Mouse (Mus musculus): ENCODE measurements at regions not wholly inside any gene's neighbourhood (a gene's known extent, or its start where the extent isn't known, plus 50 kb on each side); places are given as distances from the start of the nearest gene placed in this dataset.

DNA sequence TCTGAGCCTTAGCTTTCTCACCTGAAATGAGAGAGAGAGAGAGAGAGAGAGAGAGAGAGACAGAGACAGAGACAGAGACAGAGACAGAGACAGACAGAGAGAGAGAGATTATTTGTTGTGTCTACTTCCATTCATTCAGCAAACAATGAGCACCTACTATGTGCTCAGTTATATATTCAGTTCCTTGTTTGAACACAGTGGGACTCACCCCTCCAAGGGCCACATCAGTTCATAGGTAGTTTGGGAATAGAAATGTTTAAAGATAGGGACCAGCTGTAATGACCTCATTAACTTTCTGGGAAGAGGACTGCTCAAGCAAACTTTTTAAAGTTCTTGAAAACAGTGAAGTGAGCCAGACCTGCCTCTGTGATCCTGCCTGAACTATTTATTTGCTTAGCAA is 107.2 kb downstream of the Ephb3 start:
- TF ChIP-seq CTCF (IDR thresholded peaks at IDR 0.05; ENCODE audit: borderline replicate concordance, control insufficient read depth, extremely low read depth, insufficient read depth, low read length, poor library complexity) (no peak), POLR2A (IDR thresholded peaks at IDR 0.05; ENCODE audit: control insufficient read depth, extremely low read depth, insufficient read depth, low read length, poor library complexity) (no peak)

Data from thymus, adult 2 months (tissue).